Mouse (Mus musculus) kidney, postnatal 36 days (tissue): ENCODE measurements around the gene Slmap.
"Not testable (repeated sequence)": the region's sequence is repeated elsewhere in the genome, so short reads cannot be mapped to it uniquely, and the experiment has no call there.

Source experiments
- DNase-seq, 2 experiments: peaks; one replicate each; pipeline ENCODE4 v3.0.0; 2021 to 2022; ENCODE audit warnings: mixed read lengths in 2 of 2

Slmap gene

DNA sequence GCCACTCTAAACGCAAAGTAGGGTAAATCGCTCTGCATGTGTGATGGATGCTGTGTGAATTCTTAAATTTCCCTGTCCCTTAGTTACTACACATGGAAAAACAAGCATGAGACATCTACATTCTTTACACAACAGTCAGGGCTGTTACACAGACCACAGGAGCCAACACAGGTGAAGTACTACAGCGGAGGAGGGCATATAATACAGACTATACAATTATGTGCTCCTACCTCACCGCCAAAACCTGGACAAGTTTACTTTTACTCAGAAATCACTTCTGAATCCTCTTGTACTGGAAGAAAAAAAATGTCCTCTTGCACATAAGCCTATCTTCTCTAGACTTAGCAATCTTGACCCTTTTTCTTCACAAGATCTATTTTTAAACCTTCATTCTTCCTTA lies 66.8 kb downstream of the Slmap start:
- DNase-seq, result no peak

DNA sequence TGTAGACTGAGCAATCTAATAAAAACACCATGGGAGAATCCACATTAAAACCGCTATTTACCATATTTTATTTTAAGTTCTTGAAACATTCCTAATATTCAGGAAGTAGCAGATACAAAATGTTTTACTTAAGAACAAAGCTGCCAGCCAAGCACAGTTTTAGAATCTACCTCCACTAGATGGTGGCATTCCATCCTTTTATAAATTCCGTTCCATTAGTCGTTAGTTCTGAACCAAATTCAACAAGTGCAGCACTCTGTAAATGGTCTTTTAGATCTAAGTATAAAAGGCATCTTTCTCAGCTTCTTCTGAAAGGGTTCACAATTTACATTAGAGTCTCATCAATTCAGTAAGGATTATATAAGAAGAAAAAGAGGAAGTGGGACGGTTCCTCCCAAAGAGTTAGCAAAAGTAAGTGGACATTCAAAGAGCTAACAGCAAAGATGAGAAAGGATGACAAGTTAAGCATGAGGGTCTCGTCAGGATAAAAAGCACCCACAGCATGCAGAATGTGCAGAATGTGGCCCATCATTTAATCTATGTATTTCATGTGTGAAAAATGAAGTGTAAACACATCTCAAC lies 68.1 kb downstream of the Slmap start:
- DNase-seq, result no peak

DNA sequence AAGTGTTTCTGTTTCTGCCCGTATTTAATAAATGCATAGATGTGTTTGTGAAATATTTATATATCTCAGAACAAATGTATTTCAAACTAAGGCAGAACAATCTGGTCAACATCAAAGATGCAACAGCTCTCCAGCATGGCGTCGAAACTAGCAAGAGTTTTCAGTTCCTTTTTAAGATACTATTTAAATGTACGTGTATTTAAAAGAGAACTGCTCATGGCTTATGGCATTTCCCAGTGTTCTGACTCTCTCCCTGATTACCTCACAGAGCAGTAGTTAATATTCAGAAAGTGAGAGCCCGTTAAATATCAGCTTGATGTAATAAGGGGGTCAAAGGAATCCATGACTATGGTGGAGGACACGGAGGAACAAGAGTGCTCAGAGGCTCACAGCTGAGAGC lies 68.8 kb downstream of the Slmap start:
- no peak for DNase-seq

DNA sequence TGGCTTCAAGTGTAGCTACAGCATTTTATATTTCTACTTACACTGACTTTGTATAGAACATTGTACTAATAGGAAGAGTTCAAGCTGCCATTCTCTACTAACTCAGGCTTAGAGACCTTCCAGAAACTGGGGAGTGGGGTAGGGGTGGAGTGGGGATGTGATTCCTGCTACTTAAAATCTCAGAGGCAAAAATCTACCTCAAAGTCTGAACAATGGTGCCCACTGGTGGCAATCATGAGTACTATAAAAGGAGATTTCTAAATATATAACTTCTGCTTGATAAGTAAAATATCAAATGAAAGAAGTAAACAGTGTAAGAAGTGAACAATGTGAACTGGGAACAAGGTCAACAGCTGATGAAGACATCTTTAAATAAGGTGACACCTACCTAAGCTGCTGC lies 75.2 kb downstream of the Slmap start:
- DNase-seq, result peak in 1 of 2 experiments; percentile 62

DNA sequence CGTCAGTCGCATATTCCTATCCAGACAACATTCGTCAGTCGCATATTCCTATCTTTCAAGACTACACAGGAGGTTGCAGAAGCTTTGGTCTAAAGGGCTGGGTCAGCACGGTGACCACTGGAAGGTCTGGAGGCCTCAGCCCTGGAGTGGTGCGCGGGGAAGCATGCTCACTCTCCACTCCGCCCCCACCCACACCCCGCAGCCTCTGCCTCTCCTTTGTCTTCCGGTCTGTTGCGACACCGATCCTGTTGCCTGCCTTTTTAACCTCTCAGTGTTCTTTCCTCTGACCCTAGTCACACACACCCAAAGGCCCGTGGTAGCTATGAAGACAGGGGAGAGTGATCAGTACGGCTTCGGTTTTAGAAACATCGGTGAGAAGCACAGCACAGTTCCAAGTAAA lies 79.9 kb downstream of the Slmap start:
- DNase-seq, result no peak

DNA sequence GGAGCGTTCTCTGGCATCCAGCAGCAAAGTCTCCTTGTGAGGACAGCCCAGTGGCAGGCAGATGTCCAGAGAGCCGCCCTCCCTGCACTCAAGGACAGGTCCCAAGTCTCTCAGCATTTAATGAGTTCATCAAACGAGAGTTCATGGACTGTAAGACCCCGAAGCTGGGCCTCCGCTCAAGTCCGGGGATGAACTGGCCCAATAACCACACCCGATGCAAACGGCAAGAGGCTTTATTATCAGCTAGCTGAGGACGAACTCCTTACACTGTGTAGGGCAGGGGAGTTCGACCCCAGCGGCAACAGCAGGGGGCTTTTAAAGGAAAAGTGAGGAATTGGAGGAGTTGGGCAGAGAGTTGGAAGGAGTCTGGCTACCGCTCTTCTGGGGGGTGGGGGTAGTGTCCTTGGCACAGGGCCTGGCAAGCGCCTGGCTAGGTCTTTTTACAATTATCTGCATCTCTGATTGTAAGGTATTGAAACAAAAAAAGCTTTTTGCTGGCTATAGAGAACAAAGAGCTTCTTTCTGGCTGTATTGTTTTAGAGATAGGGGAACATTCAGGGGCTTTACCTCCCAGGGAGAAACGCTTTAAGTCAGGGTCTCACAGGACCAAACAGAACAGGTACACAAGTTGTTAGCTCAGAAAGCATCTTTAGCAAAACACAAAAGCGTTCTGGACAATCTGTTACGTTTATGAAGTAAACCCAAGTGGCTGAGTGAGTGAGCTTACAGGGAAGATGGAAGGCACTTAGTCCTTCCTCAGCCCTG lies 84.5 kb downstream of the Slmap start:
- DNase-seq, result peak in 1 of 2 experiments; percentile 14

DNA sequence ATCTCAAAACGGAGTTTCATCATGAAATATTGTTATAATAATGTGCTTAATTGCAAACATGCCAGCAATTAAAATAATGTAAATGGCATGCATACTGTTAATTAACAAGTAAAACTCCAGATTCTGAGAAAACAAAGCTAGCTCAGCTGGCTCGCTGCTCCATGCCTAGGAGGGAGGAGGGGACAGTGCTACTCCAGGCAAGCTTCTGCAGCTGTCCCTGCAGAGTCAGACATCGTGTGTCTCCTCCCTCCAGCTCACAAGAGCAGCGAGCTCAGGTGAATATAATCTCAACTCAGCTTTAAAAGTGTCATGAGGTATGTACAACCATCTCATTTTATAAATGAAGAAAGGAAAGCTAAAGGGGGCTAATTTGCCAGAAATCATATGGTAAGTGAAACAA lies 86.2 kb downstream of the Slmap start:
- no peak for DNase-seq

DNA sequence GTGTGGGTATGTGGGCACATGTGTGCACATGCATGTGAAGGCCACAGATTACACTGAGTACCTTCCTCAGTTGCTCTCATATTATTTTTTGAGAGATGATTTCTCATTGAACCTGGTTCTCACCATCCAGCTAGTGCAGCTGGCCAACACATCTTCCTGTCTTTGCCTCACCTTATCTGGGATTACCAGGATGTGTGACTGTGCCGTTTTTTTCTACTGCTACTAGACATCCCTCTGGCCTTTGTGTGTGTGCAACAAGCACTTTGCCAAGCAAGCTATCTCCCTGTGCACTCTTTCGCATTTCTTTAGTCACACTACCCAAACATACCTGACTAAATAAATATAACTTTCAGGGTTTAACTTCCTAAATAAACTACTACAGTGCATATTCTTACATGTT lies 87.5 kb downstream of the Slmap start:
- DNase-seq, result no peak

DNA sequence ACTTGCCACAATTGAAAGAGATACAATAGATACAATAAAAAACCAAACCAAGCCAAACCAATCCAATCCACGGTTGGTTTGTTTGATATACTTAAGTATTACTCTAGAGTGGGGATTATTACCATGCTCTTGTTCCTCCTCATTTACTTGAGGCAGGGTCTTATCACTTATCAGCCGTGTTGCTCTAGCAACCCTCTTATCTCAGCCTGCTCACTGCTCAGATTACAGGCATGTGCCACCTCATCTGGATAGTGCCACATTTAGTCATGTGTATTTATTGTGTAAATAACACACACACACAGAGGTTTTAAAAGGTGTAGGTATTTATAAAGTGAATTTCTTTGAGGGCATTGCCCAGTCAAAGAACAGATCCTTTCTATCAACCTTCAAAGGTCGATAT lies 88.2 kb downstream of the Slmap start:
- no peak for DNase-seq

DNA sequence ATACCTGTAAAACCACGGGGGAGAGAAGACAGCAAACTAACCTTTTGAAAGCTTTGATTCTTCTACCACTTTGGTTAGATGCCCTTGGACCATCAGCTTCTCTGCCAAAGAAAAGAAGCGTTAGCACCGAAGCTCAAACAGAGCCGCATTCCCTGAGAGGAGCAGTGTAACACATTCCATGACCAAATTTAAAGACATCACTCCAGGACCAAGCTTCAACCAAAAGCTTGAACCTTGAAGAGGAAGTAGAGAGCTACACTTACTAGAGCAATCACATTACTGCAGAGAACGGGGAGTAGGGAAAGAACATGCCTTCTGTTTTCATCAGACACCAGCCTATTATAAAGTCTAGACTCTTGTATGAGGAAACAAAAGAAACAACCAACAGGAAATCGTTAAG lies 92.2 kb downstream of the Slmap start:
- no peak for DNase-seq

DNA sequence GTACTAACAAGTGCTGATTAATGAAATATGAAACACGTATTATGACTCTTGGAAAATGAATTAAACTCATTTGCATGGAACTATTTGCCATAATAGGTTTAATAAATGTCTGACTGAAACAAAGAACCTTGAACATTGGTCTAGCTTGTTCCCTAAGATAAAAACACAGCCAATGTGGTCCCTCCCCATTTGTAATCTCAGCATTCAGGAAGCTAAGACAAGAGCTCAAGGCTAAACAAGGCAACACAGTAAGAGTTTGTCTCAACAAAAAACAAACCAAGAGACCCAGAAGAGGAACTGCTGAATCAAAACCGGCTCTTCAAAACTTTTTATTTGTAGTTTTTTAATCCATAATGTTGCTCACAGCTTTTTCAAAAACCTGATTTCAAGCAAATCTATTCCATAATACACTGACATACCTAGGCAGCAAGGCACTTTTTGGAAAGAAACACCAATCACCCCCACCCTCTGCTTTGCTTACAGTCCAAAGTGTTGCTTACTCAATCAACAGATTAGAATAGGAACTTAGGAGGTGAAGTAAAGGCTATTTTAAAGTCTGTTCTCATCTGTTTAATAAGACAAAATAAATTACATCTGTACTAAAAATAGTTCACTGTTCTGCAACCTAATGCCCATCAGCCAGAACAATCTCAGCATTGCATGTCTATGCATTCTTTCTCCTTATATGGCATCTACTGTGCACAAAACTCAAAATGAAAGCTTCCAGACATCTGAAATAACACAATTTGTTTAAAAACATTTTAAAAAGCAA lies 93.5 kb downstream of the Slmap start:
- no peak for DNase-seq

DNA sequence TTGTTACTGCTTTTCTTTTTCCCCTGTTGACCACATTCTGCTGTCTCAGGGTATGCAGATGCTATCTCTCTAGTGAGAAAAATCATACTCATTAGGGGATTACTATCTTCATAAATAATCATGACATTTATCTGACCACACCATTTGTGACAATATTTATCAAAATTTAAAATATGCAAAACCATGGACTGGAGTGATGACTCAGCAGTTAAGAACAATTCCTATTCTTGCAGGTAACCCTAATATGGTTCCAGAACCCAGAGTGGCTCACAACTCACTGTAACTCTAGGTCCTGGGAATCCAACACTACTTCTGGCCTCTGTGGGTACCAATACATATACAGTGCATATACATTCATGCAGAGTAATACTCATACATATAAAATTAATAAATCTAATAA lies 94.7 kb downstream of the Slmap start:
- DNase-seq, result no peak

DNA sequence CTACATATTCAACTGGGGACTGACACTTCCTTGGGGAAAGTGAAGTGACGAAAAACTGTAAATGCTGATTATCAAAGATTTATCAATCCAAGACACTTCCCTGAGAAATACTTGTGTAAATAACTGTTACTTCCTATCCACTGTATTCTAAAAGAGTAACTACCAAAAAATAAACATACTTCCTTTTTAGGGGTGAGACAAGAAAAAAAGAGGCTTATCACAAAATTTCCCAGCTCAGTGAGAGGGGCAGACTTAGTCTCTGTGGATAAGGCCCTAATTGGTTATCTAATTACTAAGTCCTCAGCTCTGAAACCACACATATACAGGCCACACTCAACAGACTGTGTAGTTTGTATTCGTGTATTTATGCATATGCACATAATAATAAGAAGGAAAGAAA lies 97.0 kb downstream of the Slmap start:
- DNase-seq, result no peak

DNA sequence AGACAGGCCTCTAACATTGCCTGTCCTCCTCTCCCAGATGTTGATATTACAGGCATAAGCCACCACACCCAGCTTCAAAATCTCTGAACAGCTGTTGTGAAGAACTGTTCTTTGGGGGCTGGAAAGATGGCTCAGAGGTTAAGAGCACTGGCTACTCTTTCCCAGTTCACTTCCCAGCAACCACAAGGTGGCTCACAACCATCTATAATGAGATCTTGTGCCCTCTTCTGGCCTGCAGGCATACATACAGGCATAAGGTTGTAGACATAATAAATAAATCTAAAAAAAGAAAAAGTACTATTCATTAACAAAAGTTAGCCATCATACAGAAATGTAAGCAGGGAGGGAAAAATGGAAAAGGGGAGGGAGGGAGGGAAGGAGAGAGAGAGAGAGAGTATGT lies 98.4 kb downstream of the Slmap start:
- DNase-seq, result peak in 1 of 2 experiments; percentile 6

DNA sequence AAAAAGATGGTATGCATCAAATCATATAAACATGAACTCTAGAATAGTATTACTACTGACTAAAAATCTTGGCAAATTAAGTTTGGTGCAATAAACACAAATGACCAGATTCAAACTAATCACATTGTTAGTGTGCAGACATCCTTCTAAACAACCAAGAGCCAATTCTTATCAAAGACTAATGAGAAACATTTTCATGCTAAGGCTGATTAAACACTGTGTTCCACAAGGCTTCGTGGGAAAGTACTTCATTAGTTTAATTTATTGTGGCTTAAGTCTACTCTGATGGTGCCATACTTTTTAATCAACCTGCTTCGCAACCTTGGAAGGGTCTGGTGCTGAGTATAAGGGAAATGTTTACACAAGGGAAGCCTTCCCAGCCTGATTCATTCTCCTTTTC lies 102.4 kb downstream of the Slmap start:
- DNase-seq, result no peak

DNA sequence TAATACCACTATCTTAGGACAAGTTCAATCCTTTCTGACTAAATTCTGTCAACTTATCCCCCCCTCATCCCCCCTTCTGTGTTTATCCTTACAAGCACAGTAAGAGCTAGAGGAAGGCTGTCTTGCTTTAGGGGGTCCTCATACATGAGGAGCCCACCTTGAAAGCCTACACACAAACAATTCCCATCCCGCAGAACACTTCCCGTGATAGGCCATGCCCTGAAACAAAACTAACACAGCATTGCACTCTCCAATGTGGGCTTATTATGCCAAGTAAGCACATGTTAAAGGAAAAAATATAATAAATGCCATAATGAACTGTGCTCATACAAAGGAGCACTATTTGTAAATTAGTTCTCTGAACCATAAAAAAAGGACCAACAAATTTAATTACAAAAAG lies 102.8 kb downstream of the Slmap start:
- DNase-seq, result no peak

DNA sequence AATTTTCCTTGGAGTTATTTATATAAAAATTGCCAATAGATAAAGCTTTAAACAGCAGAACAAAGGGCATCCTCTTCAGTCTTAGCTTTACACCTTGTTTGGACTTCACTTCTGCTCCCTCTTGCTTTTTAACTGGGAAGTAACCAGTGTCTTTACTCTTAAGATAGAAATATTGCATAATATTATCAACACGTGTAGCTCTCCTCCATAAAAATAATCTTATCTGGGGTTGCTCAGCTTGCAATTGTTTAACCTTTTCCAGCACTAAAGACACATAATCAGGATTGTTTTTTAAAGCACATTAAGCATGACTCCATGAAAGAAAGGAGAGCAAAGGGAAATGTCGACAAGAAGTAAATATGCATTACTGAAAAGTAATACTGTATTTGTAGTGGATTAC lies 114.5 kb downstream of the Slmap start:
- no peak for DNase-seq

DNA sequence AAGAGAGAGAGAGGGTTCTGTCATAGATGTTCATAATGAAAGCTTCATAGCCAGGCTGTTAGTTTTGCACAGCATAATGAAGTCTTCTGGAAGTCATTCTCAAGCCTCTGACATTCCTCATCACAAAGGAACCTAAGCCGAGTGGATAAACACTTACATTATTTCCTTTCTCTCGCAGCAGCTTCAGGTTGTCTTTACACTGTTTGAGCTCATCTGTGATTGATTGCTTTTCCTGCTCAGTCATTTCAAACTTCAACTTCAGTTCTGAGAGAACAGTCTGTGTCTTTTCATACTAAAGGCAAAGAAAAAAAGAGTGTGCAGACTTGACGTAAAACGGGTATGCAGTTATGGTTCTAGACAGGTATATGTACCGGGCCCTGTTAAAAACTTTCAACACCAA lies 116.8 kb downstream of the Slmap start:
- no peak for DNase-seq

DNA sequence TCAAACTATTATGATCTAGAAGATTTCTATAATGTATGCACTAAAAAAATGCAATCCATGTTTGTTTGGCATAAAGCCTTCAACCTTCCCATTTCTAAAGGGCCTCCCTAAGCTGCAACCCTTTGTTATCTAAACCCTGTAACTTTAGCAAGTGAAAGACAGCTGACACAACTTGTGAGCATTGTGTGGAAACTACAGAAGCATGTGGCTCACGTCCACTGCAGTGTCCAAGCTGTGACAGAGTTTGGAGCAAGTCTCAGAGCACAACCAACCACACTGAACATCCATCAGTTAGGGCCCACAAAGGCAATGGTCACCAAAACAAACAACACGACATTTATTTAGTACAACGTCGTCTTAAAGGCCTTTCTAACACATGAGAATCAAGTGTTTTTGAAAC lies 117.6 kb downstream of the Slmap start:
- no peak for DNase-seq

DNA sequence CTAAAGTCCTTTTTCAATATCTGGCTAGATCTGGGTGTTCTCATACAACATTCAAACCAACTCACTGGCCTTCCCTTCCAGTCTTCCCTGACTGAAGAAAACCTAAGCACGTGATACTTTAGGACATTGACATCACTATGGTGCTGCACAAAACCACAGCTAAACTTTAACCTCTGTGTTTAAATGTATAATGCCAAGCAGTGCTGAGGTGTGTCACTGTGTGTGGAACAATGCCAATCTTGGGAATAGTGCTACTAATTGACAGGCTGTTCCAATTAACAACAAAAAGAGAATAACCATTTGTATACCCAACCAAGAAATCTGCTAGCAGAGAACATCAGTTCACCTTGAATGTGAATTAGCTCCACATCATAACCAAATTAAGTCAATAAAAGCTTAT lies 121.2 kb downstream of the Slmap start:
- peak in 1 of 2 experiments; percentile 3 for DNase-seq

DNA sequence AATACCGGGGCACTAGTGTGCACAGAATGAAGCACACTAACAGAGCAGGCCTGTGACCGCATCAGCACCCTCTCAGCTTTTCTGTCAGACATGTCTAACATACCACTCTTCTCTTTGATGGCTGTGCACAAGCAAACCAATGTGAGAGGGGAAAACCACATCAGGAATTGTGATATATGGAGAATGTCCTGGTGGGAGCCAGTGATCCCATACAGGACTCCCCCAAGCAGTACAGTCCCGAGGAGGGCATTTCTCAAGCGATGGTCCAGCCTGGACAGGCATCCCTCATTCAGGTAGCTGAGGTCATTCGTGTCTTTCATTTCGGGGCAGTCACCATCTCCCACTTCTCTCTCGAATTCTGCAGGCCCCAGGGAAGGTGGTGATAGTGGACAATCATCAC lies 128.0 kb downstream of the Slmap start:
- DNase-seq, result no peak

DNA sequence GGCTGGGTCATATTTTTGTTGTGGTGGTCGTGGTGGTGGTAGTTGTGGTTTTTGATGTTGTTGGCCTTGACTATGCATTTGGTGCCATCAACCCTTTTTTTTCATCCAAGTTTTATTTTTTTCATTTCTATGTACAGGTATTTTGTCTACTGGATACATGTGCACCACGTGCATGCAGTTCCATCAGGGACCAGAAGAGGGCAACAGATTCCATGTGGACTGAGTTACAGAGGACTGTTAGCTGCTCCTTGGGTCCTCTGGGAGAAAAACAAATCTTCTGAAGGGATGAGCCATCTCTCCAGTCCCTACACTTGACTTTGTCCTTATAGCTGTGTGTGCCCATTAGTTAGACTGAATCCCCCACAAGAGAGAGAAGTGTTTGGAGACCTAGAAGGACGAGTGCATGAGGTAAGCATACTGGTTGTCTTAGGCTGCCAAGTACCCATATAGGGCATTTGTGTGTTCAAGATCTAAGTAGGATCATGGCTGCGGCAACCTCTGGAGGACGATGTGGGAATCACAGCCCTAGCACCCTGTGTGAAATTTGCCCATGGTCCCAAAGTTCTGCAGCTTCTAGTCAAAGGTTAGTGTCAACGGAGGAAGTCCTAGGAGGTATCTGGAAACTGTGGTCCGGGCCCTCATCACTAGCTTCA lies 136.1 kb downstream of the Slmap start:
- peak in 1 of 2 experiments; percentile 11 for DNase-seq

DNA sequence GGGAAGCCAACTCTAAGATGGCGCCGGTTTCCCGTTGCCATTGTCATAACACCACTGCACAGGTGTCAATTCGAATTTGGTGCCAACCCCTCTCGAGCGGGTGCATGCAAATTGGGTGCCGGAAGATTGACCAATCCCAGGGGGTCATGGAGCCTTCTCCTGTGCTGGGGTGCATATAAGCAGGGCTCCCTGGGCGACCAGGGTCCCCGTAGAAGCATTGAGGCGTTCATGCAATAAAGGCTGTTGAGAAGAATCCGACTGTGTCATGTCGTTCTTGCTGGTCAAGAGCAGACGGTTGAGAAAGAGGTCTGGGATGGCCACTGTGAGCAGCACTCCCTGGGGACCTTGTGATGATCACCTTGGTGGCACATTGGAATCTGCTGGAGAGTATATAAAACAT lies 142.9 kb downstream of the Slmap start:
- DNase-seq, result no peak

DNA sequence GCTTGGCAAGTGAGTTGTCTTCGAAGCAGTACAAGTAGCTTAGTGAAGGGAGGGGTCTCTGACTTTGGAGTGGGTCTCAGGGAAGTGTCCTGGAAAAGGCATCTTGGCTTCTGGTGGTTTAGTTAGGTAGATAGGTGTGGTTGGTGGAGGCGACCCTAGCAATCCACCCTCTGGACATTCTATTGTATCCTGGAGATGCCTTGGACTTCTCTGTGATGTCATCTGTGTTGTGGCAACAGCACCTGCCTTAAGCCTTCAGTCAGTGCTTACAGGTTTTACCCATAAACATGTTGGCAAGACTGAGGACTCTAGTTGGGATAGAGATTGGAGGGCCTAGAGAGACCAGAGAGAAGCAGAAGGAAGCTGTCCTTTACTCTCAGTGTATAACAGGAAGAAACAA lies 145.8 kb downstream of the Slmap start:
- not testable (repeated sequence) for DNase-seq
